Mouse (Mus musculus) forelimb bud, embryonic 11.5 days (tissue): Measurements from ENCODE around the gene Zmynd10.

ENCODE experiments used
- DNase-seq: peaks from one replicate; pipeline ENCODE4 v3.0.0-alpha.2; 2012; ENCODE audit warnings: low read depth, low spot score

The Zmynd10 gene

DNA sequence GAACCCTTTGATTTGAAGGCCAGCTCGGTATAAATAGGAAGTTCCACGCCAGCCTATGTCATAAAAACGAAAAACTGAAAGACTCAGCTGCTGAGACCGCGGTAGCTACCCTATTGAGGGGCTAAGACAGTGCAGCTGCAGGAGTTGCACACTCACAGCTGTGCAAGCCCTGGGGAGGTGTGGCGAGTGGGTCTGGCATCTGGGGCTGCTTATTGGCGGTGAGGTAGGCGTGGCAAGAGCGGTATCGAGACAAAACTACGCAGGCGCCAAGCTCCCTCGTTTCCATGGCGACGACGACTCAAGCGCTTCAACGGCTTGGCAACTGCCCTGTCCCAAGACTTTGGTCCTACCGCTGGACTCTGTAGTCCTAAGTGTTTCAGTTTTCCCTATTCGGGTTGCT is at the start of gene Zmynd10:
TSS of gene Zmynd10 (plus strand) at position 273 of the 400 bp plus-strand sequence.
- peak; percentile 93 for DNase-seq

DNA sequence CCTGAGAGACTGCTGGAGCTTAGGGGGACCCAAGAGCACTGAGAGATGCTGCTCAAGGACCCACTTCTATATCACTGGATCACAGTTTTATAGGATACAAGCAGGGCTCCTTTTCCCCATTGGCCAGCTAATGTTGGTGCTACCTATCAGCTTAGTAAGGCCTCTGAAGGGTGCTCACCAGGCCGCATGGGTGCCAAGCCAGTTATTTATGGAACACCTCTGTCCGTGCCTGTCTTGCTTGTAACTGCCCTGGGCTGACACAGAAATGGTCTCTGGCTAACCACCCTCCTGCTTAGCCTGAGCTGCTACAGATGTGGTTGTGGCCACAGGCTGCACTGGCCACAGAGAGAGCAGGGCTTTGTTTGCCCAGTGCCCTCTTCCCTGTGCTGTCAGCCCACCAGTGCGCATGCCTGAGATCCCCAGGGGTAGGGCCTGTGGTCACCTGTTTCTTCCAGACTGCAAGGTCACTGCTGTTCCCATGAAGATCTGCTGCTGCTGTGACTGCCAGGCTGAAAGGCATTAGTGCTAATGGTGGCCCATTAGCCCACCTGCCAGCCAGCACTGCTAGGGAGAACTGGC is 46.3 kb upstream of the Zmynd10 start:
- DNase-seq: no peak

DNA sequence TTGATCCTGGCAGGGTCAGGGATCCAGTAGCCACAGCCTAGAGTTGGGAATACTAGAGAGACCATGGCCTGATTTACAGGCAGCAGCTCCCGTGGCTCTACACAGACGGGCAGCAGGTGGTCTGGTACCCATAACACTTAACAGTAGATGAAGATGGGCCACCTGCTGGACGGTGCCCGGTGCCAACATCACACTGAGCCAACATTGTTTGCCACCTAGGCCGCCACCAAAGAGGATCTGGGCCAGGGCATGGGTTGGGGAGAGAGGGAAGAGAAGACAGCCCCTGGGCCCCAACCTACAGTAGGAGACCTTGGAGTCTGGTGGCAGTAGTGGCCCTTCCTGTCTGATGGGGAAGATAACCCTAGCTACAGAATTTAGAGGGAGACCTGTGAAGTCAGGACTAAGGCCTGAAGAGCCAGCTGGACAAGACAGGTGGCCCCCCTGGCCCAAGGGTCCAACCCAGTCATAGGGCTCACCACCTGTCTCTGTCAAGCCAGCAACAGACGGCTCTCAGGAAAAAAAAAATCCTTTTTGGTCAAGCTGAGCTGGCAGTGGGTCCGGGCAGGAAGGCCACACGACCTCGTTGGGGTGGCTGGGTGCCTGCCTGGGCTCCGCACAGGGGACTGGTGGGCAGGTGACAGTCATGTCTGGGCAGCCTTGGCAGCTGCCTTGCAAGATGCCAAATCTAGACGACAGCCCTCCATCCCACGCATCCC is 44.8 kb upstream of the Zmynd10 start:
- no peak for DNase-seq

DNA sequence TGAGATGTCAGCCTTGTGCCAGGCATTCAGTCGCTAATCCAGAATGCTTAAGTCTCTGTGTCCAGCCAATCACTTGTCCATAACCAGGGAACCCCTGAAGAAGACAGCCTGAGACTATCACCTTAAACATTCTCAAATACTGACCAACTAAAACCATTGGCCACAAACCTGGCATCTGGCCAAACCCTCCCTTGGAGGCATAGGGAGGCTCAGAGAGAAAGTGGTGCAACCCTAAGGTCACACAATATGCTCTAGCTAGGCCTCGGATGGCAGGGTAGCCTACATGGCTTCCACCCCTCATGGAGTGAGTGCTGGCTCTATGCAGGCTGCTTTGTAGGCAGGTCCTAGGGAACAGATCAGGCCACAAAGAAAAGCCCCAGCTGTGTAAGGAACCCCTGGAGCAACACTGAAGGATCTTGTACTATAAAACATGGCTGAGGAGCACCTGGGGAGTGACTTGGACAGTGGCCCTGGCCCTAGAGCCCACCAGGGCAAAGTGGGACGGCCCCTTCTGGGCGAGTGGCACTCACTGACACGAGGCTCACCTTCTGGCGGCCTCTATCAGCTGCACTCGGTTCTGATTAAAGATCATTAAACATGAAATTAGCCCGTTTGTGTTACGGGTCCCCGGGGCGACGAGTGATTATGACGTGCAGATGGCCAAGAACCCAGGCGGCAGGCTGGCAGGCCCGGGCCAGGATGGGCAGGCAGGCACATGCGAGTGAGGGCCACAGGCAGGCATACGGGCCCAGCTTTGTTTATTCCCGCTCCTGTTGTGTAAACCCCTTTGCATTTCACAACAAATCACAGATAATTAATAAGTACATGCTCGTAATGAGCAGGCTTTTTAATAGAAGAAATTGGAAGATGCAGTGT is 42.2 kb upstream of the Zmynd10 start:
- no peak for DNase-seq

DNA sequence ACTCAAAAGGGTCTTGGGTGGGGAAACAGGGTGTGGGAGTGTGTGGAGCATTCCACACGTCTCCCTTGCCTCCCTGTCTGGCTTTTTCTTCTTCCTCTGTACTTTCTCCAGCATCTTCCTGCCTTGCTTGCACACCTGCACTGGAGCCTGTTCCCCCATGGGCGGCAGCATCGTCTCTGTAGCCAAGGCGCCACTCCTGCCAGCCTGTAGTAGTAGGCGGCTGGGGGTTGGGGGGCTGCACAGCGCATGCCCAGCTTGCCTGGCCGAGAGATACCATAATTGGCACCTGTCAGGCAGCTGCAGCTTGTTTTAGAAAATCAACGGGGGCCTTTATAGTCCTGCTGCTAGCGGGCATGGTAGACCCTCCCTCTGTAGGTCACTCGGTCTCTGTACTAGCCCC is 38.8 kb upstream of the Zmynd10 start:
- no peak for DNase-seq

DNA sequence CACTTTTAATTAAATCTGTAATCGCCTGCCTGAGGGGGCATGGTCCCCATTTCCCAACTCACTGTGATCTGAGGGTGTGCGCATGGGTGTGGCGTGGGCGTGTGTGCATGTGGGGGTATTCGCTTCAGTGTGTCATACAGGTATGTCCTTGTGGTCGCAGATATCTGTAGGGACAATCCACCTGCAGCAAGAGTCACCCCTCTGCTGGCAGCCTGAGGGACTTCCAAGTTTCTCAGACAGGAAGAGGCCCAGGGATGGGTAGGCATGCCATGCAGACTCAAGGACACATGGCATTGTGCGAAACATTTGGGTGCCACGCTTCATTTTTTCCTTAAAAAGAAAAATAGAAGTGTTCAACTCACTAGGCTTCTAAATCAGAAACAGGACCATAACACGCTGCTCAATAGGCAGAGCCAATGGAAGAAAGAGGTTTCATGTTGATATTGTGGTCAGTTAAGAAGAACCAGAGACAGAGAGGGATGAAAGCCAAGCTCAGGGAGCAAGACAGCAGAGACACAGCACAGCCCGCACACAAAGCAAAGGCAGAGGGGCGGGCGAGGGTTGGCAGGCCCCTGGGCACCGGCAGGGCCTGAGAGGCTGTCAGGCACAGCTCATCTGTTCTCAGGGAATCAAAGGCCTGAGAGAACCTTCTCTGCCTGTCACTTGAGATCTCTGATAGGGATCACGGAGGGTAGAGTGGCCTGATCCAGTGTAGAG is 36.6 kb upstream of the Zmynd10 start:
- no peak for DNase-seq

DNA sequence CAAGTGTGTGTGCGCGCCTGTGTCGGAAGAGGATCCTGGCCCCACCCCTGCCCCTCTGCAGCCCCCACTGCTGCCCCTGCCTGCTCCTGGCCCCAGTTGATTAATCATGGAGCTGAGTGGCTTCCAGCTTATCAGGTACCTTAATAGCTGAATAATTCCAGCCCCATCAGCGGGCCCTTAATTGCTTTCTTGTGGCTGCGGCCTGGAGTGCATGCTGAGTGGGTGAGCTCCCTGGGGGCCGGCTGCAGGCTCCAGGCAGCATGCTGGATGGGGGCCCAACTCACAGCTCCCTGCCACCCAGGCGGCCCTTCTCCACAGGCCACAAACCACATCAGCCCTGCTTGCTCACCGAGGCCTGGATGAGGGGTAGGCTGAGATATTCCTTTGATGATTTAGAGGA is 35.7 kb upstream of the Zmynd10 start:
- DNase-seq: no peak

DNA sequence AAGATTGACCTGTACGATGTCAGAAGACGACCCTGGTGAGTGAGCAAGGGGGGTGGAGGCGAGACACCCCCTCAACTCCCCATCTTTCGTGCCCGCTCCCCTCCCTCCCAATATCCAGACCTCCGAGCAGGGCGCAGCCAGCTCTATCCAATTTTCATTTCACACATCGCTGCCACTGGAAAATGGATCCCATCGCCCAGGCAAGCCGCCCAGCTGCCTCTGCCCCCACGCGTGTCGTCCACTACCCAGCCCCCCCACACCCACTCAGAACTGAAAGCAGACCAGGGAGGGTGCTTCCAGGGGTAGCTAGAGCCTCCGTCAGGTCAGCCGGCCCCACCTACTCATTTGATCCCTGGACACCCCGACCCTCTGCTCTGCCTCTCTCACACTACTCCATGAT is 34.8 kb upstream of the Zmynd10 start:
- DNase-seq: no peak

DNA sequence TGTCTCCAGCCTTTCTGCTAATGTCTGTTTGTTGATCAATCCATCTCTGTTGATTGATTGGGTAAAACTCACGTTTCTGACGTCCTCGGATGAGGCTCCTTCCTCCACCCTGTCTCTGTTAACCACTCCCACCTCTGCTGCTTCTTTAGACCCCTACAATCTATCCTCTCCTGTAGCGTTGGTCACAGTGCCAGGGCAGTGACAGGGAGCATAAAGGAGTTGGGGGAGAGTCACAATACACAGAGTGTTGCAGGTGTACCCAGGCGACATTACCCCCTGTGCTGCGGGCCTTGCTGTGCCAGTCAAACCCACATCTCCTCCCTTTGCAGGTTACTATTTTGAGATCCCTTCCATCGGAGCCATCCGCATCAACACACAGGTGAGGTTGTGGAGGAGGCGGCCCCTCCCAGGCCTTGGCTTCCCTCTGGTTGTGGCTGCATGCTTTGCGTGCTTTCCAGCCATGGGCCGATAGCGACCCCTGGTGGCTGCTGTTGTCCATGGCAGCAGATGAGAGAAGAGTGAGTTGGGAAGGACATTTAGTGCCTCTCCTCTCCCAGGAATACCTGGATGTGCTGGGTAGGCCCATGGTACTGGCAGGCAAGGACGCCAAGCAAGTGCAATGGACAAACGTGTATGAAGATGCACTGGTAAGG is 32.7 kb upstream of the Zmynd10 start:
- peak; percentile 79 for DNase-seq

DNA sequence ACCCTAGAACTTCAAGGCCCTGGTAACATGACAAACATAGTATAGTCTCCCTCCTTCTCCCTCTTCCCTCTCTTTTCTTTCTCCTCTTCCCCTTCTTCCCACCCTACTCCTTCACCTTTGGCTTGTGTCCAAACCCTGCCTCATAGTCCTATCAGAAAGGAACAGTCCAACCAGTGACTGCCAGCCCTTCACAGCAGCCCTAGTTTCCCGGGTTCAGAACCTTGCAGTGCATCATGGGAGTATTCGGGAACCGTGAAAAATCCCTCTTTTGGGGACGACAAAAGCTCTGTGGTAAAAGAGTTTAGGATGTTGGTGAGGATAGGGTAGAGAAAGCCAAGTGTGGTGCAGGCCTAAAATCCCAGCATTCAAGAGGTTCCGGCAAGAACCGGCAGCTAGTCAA is 26.8 kb upstream of the Zmynd10 start:
- no peak for DNase-seq

DNA sequence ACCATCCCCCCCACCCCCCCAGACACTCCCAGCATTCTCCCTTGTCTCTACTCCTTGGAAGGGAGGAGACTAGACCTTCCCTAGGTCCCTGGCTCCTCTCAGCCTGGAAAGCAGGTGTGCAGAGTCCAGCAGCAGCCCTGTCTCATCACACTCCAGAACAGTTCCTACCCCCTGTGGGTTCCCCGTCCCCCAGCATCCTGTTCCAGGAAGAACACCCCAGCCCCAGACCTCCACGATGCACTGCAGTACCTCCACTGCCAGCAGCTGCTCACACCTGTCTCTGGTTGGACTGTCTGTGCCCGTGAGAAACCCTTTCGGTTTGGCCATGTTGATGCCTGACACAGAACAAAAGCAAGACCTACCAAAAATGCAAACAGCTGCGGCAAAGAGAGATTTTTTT is 25.9 kb upstream of the Zmynd10 start:
- no peak for DNase-seq

DNA sequence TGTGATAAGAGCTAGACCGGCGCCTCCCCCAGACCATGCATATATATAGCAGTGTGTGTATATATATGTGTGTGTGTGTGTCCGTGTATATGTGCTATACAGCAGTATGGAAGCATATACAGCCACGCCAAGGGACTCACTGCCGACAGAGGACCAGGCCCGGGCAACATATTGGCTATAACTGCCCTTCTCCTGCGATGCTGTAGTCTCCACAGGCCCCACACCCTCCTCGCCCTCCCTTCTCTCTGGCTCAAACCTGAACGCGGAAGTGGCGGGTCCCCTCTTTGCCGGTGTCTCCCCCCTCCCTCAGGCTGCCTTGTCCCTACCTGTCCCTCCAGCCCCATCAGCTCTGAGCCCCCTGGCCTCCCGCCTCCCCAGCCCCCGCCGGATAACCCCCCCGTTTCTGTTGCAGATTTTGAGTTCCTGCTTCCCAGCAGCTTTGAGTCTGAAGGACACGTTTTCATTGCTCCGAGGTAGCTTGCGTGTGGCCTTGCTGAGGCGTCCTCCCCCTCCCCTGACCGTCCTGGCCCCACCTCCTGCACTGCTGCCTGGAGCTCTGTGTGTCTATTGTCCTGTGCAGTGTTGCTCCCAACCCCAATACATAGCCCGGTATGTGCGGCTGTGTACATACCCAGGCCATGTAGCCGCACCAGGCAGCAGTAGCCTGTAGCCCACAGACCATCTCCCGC is 25.2 kb upstream of the Zmynd10 start:
- no peak for DNase-seq

DNA sequence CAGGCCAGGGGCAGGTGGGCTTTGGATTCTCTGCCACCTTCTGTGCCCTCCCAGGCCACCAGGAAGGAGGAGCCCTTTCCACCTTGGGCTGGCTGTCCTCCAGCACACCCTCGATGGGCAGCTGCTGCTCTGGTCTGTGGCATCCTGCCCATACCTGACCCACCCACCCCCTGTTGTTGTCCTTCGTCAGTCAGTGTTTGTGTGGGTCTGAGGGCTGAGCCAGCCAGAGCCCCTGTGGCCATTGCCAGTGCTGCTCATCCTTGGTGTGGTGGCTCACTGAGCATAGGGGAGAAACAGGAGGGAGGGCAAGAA is 24.7 kb upstream of the Zmynd10 start:
- DNase-seq: no peak

DNA sequence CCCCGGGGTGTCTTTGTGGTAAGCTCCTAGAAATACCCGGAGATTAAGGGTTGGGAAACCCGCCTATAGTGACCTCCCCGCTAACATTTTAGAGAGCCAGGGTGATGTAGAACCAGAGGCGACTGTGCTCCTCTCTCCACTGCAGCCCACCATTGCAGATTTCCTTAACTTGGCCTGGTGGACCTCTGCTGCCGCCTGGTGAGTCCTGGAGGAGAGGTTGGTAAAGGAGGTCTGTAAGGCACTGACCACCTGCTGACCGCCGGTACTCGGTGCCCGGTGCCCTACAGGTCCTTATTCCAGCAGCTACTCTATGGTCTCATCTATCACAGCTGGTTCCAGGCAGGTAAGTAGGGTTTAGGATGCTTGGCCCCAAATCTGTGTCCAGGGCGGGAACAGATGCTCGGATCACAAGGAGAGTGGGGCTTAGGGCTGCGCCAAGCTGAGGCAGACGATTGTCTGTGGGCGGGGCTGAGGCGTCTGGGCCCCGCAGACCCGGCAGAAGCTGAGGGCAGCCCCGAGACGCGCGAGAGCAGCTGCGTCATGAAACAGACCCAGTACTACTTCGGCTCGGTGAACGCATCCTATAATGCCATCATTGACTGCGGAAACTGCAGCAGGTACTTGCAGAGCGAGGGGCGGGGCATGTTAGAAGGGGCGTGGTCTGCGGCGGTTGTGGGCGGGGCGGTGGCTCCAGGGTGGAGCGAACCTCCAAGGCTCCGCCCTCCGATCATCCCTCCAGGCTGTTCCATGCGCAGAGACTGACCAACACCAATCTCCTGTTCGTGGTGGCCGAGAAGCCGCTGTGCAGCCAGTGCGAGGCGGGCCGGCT is 20.7 kb upstream of the Zmynd10 start:
- peak; percentile 60 for DNase-seq

DNA sequence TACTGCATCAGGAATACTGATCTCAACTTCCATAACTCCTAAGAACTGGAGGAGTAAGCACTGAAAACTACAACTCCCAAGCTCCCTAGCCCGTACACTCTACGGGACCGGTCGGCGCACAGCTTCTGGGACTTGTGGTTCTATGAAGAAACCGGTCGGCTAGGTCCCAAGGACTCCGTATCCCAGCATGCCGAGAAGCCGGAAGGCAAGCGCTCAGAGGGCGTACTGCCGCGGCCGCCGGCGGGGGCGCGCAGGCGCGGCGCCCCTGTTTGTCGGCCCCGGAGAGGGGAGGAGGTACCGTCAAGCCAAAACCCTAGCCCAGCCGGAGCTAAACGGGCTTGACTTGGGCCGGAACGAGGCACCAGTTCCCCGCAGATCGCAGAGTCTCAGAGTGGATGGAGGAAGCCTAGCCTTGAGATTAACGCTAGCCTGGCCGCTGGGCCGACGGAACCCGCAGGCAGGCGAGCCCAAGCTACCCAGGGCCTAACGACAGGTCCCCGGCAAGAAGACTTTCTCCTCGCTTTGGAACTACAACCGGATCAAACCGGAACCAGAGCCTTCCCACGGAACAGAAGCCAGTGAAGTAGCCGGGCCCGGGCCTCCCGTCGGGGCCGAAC is 13.2 kb upstream of the Zmynd10 start, which contains the start of gene Tmem115:
TSS of gene Tmem115 (plus strand) at position 155 of the 617 bp plus-strand sequence.
- DNase-seq: peak; percentile 96

DNA sequence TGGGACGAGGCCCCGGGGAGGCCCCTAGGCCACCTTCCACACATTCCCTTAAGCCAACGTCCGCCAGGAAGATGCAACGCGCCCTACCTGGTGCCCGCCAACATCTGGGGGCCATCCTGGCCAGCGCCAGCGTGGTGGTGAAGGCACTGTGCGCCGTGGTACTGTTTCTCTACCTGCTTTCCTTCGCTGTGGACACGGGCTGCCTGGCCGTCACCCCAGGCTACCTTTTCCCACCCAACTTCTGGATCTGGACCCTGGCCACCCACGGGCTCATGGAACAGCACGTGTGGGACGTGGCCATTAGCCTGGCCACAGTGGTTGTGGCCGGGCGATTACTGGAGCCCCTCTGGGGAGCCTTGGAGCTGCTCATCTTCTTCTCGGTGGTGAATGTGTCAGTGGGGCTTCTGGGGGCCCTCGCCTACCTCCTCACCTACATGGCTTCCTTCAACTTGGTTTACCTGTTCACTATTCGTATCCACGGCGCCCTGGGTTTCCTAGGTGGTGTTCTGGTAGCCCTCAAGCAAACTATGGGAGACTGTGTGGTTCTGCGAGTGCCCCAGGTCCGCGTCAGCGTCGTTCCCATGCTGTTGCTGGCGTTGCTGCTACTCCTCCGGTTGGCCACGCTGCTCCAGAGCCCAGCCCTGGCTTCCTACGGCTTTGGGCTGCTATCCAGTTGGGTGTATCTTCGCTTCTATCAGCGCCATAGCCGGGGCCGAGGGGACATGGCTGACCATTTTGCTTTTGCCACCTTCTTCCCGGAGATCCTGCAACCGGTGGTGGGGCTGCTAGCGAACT is 12.5 kb upstream of the Zmynd10 start:
- no peak for DNase-seq

DNA sequence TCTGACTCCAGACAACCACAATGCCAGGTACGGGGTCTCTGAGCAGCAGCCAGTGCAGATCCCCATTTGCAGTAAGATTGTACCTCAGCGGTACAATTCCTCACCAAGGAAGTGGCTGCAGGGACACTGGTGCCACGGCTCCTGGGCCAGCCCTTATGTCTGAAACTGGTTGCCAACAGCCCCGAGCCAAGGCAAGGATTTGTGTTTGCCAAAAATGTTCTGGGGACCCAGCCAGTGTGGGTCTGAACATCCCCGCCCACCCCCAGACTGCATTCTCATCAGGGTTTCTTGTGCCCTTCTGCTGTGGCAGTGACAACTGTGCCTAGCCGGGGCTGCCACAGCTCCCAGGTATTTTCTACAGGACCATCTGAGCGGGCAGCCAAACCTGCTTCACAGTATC is 8.9 kb upstream of the Zmynd10 start:
- no peak for DNase-seq

DNA sequence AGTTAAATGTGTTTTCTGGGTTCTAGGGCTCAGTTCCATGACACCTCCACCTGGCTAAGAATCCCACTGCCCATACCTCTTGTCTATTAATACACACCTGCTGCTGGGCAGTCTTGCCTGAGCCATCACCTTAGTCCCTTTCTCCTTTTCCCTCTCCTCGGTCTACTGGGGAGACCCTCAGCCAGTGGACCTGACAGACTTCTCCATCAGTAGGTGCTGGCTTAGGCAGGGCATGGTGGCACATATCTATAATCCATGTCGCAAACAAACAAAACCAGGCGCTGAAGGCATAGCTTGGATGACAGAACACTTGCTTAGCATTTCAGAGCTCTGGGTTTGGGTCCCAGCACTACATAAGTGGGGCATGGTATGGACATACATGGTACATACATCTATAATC is 8.4 kb upstream of the Zmynd10 start:
- no peak for DNase-seq

DNA sequence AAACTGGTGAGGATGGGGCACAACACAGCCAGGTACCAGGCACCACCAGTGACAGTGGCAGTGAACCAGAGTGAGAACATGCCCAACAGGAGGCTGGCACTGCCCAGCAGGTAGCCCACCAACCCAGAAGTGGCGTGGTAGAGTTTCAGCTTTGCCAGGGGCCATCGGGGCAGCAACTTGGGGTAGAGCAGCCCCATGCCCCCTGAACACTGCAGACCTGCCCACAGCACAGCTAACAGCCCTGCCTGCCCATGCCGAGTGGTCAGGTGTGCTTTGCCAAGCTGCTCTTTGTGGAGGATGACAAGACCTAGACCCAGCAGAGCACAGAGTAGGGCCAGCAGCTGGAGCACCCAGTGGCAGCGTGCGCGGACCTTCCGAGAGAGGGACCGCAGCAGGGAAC is 7.2 kb upstream of the Zmynd10 start:
- no peak for DNase-seq
